Mouse (Mus musculus) hindbrain, embryonic 16.5 days (tissue): ENCODE measurements around the gene BC048562. TPM values are rescaled to one million over a fixed set of nuclear protein-coding genes. Genes with fewer than 3 reads are reported as not detected.
A peak's percentile ranks its signal among the peaks of the same experiment; 100 is the strongest.

Experiments used
- ATAC-seq: fragments of 200-750 bp; cut with Nextera tagmentation; 2 replicates; pipeline ENCODE4 v1.8.0; 2017; ENCODE audit warnings: moderate TSS enrichment, moderate library complexity
- H3K27ac ChIP-seq: fragments of 300-500 bp; sonication (generic); 2 replicates; pipeline ENCODE4 v1.5.1; 2014; ENCODE audit warnings: low read depth, mild to moderate bottlenecking, control low read depth, low read length, moderate library complexity
- H3K27me3 ChIP-seq: fragments of 300-500 bp; sonication (generic); replicated peaks from 2 replicates; pipeline ENCODE4 v1.6.1; 2014; ENCODE audit warnings: low read length; ENCODE audit not compliant: control insufficient read depth, insufficient read depth
- H3K36me3 ChIP-seq: fragments of 300-500 bp; sonication (generic); 2 replicates; pipeline ENCODE4 v1.6.1; 2014; ENCODE audit warnings: mild to moderate bottlenecking, low read length, moderate library complexity, mixed read lengths; ENCODE audit not compliant: control insufficient read depth, insufficient read depth
- H3K4me1 ChIP-seq: fragments of 300-500 bp; sonication (generic); 2 replicates; pipeline ENCODE4 v1.6.1; 2014; ENCODE audit warnings: low read depth, low read length; ENCODE audit not compliant: control insufficient read depth, insufficient read depth
- H3K4me2 ChIP-seq: fragments of 300-500 bp; sonication (generic); 2 replicates; pipeline ENCODE4 v1.6.1; 2014; ENCODE audit warnings: mild to moderate bottlenecking, low read length, control low read depth, moderate library complexity
- H3K4me3 ChIP-seq: fragments of 300-500 bp; sonication (generic); 2 replicates; pipeline ENCODE4 v1.5.1; 2014; ENCODE audit warnings: mild to moderate bottlenecking, low read length, control low read depth, moderate library complexity
- H3K9ac ChIP-seq: fragments of 300-500 bp; sonication (generic); 2 replicates; pipeline ENCODE4 v1.6.1; 2014; ENCODE audit warnings: low read depth, mild to moderate bottlenecking, control low read depth, low read length, moderate library complexity
- H3K9me3 ChIP-seq: fragments of 300-500 bp; sonication (generic); 2 replicates; pipeline ENCODE4 v1.6.1; 2014; ENCODE audit warnings: mild to moderate bottlenecking, low read length, moderate library complexity; ENCODE audit not compliant: control insufficient read depth
- WGBS: fragments of 180-500 bp; shearing (Covaris S2); extraction: QIAGEN DNeasy Blood & Tissue Kit; methylation state at CpG from one replicate; pipeline ENCODE4 v1.1.7; 2014; 5-methylcytosine and 5-hydroxymethylcytosine counted together
- polyA plus RNA-seq: library from polyadenylated mRNA; unstranded; fragments of >200 nt; fragmentation: Nextera tagmentation; extraction: Ambion mirVana; gene quantifications from 2 replicates; pipeline ENCODE4 v1.2.1, GENCODE M21; 2015

The BC048562 gene
- polyA plus RNA-seq, 1 experiment from 2014 or later, result not detected

DNA sequence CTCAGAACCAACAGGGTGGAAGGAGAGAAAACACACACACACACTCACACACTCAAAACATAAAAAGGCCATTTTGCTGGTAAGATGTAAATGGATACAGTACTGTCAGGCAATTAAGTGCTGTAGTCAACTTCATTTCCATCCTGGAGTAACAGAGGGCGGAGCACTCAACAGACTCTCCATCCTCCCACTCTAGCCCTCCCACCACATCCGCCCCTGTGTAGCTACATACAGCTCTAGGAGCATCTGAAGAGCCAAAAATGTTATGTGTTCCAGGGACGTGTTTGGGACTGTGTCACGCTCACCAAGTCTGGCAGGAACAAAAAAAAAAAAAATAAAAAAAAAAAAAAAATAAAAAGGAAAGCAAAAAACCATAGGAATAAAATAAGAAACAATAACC lies 33.2 kb upstream of the BC048562 start:
- no peaks in the 10 kb centered on the region for H3K9me3 ChIP-seq
- H3K27me3 ChIP-seq, result no peaks in the 10 kb centered on the region
- no peaks in the 10 kb centered on the region for H3K36me3 ChIP-seq
- H3K4me1 ChIP-seq, result no peaks in the 10 kb centered on the region; the same call in 1 of the 2 replicates
- 87% methylated on average over 4 of the region's 4 CpGs for WGBS
- H3K9ac ChIP-seq, result no peak overlapping the region
- ATAC-seq, result no peak
- H3K4me3 ChIP-seq, result no peak overlapping the region
- no peak overlapping the region for H3K4me2 ChIP-seq
- H3K27ac ChIP-seq, result no peak overlapping the region

DNA sequence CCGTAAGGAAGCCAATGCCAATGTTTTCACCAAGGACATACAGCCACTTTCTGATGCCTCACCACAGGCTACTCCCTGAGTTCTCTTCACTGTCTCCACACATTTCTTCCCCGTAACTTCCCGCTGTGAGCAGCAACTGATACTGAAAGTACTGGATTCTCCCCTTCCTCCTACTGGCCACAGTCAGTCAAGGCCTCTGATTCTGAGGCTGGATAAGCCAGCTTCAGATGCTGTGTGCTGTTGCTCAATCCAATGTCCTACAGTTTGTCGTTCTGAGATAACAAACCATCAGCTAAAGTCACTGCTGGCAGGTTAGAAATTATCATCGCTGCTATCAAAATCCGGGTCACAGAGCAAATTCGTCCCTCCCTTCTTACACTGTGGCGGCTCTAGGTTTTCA lies 31.8 kb upstream of the BC048562 start:
- Histone ChIP-seq H3K4me2 (no peak overlapping the region), H3K9me3 (no peaks in the 10 kb centered on the region), H3K36me3 (no peaks in the 10 kb centered on the region), H3K4me3 (no peak overlapping the region), H3K4me1 (no peaks in the 10 kb centered on the region; the same call in 1 of the 2 replicates), H3K27ac (no peak overlapping the region), H3K9ac (no peak overlapping the region), H3K27me3 (no peaks in the 10 kb centered on the region)
- WGBS, result 82% methylated on average over 8 of the region's 8 CpGs
- ATAC-seq, result no peak

DNA sequence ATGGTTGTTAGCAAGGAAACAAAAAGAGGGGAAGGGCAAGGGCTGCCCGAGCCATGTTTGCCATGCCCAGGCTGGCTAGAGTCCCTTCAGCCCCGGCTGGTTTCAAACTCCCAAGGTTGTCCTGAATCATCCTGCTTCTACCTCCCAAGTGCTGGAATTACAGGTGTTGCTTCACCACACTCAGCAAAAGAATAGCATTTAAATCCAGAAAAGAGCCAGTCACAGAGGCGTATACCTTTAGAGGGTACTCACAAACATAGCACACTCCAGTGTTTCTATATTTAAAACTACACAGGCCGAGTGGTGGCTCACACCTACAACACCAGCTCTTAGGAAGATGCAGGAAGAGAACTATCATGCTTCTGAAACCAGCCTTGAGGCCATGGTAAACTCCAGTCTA lies 26.7 kb upstream of the BC048562 start:
- 85% methylated on average over 4 of the region's 4 CpGs for WGBS
- H3K27me3 ChIP-seq, result no peaks in the 10 kb centered on the region
- H3K9ac ChIP-seq, result no peak overlapping the region
- no peaks in the 10 kb centered on the region for H3K9me3 ChIP-seq
- H3K4me3 ChIP-seq, result no peak overlapping the region
- H3K36me3 ChIP-seq, result no peaks in the 10 kb centered on the region
- no peak overlapping the region for H3K4me2 ChIP-seq
- ATAC-seq, result no peak
- no peak overlapping the region for H3K27ac ChIP-seq
- H3K4me1 ChIP-seq, result no peaks in the 10 kb centered on the region

DNA sequence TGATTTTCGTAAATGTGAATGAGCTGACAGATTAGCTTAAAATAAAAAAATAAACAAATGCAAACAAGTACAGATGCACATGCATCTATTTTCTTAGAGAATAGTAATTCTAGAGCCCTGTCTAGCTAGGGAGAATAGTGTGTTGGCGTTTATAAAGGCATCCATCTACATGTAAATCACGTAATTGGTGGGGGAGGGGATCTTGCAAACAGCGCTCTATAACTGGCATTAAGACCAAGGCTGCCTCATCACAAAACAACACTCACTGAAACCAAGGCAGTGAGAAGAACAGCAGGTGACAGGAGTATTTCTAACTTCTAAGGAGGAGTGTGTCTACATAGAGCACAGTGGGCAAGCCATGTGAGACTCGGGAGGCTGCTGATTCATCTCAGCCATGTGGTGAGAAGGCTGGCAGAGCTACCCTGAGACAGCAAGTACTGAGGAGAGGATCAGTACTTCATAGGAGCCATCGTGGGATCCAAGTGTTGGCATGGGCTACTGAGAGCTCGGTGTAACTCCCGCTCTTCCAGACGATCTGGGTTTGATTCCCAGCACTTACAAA lies 24.8 kb upstream of the BC048562 start:
- no peaks in the 10 kb centered on the region for H3K27me3 ChIP-seq
- no peaks in the 10 kb centered on the region for H3K36me3 ChIP-seq
- no peak overlapping the region for H3K4me3 ChIP-seq
- no peak overlapping the region for H3K4me2 ChIP-seq
- no peak overlapping the region for H3K9ac ChIP-seq
- WGBS, result 68% methylated on average over 9 of the region's 9 CpGs
- no peaks in the 10 kb centered on the region for H3K9me3 ChIP-seq
- H3K4me1 ChIP-seq, result no peaks in the 10 kb centered on the region
- no peak for ATAC-seq
- H3K27ac ChIP-seq, result no peak overlapping the region

DNA sequence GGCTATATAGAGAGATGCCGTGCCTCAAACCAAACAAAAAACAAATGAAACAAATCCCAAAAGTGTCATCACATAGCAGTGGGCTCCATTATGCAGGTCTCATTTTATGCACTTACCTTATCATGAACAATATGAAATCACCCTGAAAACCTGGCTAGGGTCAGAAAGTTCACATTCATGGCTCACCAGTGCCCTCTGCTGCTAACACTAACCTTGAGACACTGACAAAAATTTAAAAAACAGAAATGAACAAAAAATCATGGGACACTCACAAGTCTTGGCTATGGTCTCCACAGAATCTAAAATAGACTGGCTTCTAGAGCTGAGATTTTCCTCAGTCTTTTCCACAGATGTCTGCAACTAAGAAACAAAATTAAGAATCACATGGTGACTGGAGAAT lies 24.1 kb upstream of the BC048562 start:
- H3K9ac ChIP-seq, result no peak overlapping the region
- no peak overlapping the region for H3K4me2 ChIP-seq
- H3K4me1 ChIP-seq, result no peaks in the 10 kb centered on the region
- WGBS, result 89% methylated on average over 1 of the region's 1 CpGs
- ATAC-seq, result no peak
- no peak overlapping the region for H3K4me3 ChIP-seq
- H3K9me3 ChIP-seq, result no peaks in the 10 kb centered on the region
- H3K27ac ChIP-seq, result no peak overlapping the region
- H3K27me3 ChIP-seq, result no peaks in the 10 kb centered on the region
- H3K36me3 ChIP-seq, result no peaks in the 10 kb centered on the region

DNA sequence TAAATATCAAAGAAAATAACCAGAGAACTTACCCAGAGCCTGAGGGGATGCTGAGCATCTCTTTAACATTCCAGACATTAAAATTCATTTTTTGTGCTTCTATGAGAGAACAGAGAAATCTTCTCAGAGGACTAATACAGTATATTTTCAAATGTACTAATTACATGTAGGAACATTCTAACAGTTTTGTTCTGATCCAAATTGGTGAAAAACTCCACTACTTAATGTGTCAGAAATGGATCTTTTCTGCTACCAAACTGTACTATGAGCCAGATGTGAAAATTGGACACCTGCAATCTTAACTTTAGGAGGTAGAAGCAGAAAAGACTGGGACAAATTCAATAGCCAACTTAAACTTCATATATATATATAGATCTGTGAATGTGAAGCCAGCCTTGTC lies 7.9 kb upstream of the BC048562 start, which contains the start of gene Ccdc36:
Gene Ccdc36 (minus strand): TSS at position 101 of the 400 bp plus-strand sequence.
- Histone ChIP-seq H3K4me2 (no peak within 1 kb of the TSS), H3K36me3 (no peaks in the 10 kb centered on the region), H3K9ac (no peak within 1 kb of the TSS), H3K4me1 (no peaks in the 10 kb centered on the region), H3K4me3 (no peak within 1 kb of the TSS), H3K27ac (no peak within 1 kb of the TSS), H3K9me3 (no peaks in the 10 kb centered on the region), H3K27me3 (no peaks in the 10 kb centered on the region)
- ATAC-seq, result no peak

DNA sequence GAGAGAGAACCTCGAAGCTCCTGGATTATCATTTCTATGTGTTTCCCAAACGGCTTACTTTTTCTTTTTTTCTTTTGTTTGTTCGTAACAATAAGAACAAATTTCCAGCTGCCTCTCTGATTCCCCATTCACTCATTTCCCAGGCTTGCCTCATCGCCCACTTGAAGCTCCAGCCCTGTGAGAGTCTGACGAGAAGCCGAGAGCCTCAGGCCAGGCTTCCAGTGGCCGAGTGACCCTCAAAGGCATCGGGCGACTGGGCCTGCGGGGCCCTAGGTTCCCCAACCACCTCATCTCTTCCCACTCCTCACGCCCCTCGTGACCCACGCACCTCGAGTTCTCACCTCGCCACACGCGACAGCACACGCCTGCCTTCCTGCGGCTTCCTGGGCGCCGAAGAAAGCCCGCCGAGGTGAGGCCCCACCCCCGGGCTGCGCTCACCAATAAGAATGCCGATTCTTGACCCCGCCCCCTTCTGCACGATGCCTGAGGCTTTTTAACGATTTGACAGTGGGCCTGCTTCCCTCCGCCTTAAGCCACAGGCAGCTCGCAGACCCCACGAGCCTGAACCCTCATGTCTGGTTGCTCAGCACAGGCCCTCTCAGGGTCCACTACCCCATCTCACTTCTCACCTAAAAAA lies 4.7 kb upstream of the BC048562 start:
- peak; percentile 68 for ATAC-seq
- Histone ChIP-seq H3K4me2 (peak overlapping the region; percentile 55), H3K9me3 (no peaks in the 10 kb centered on the region), H3K36me3 (no peaks in the 10 kb centered on the region), H3K9ac (peak overlapping the region; percentile 53), H3K27ac (no peak overlapping the region), H3K27me3 (no peaks in the 10 kb centered on the region), H3K4me1 (no peaks in the 10 kb centered on the region; the same call in 1 of the 2 replicates), H3K4me3 (peak overlapping the region; percentile 39)
- 56% methylated on average over 32 of the region's 32 CpGs for WGBS

DNA sequence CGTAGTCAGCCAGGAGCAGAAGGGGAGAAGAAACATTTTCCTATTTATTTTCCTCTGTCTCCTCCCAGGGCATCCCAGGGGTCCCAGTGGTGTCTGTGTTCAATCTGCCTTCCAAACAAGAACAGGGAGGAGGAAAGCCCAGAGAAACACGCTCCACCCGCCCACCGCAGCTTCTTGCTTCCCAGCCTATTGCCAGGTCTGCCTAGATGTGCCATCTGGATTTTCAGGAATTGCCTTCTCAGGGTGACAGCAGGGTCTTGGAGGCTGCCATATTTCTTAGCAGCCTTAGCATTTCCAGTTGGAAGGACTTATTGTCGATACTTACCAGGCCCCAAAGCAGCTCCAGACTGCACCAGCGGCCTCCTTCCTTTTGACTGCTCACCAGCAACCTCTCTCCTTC lies 2.9 kb downstream of the BC048562 start:
- ATAC-seq, result no peak
- Histone ChIP-seq H3K27ac (no peak overlapping the region), H3K27me3 (no peaks in the 10 kb centered on the region), H3K9me3 (no peaks in the 10 kb centered on the region), H3K4me3 (no peak overlapping the region), H3K4me1 (no peaks in the 10 kb centered on the region; the same call in none of the 2 replicates), H3K36me3 (no peaks in the 10 kb centered on the region), H3K4me2 (no peak overlapping the region), H3K9ac (no peak overlapping the region)
- WGBS, result 72% methylated on average over 6 of the region's 6 CpGs

DNA sequence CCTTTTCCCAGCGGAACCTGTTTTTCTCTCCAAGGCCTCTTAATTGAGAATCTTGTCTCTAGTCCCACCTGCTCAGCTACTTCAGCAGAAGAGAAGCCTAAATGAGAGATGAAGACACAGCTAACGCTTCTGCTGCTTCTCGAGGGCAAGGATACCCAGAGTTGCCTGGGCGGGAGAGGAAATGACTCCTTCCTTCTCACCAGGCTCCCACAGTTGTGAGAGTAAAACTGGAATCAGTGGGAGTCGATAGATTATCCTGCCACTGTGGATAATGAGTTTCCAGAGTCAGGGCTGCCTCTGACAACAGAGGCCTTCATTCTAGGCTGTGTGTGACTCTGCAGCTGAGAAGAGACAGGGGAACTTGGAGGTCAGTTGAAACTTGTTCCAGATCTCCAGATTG lies 4.2 kb downstream of the BC048562 start:
- H3K27me3 ChIP-seq, result no peaks in the 10 kb centered on the region
- ATAC-seq, result no peak
- H3K9me3 ChIP-seq, result no peaks in the 10 kb centered on the region
- no peaks in the 10 kb centered on the region; the same call in none of the 2 replicates for H3K4me1 ChIP-seq
- 85% methylated on average over 5 of the region's 5 CpGs for WGBS
- no peak overlapping the region for H3K9ac ChIP-seq
- no peak overlapping the region for H3K4me2 ChIP-seq
- H3K27ac ChIP-seq, result no peak overlapping the region
- no peak overlapping the region for H3K4me3 ChIP-seq
- H3K36me3 ChIP-seq, result no peaks in the 10 kb centered on the region
